9 mouse cellular contexts compared by ENCODE assay signal in the genomic region with DNA sequence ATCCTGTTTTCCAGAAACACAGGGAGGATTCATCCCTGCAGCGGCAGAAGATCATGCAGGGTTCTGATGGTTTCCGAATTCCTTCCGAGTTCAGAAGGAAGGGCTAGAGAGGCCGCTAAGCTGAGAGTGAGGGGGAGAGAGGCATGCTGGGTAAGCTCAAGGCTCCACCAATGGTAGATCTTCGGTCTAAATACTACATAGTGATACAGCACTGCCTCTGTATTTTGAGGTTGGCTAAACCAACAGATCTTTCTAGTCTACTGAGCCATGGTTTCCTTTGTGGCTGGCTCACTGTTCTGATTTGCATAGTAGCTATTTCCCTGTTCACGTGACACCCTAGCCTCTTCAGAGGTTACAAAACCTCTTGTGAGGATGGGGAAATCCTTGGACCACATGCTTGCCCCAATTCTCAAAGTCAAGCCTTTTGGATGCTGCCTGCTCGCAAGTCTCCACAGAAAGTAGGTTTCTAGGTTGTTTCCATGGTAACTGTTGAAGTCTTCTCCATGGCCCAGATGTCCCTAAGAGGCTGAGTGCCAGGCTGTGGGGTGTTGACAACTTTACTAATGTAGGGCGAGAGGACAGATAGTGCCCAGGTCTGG. TPM values are rescaled to one million over a fixed set of nuclear protein-coding genes. Genes with fewer than 3 reads are reported as not detected.
DNase-seq lines count a peak whose midpoint lies in the region; ATAC-seq and TF ChIP-seq lines count a peak whose summit lies in the region.
"Had no signal": no experiment of that assay in that cellular context is flagged by ENCODE, and none has a peak within 500 bp of the region (broad histone marks: within the 10 kb centered on the region; RNA-seq: fewer than 3 reads in every experiment).

No protein-coding gene starts in this region.

- no peaks in the 10 kb centered on the region for H3K36me3 ChIP-seq in testis, adult 2 months (ENCODE audit: control insufficient read depth, insufficient read depth, low read length)

- 0 out of 2 replicates have a peak overlapping the region, but pooled peaks have one; percentile 42 for H3K27ac ChIP-seq in testis, adult 2 months (ENCODE audit: control insufficient read depth, insufficient read depth, low read depth, low read length)

- no peaks in the 10 kb centered on the region for H3K27me3 ChIP-seq in testis, adult 2 months (ENCODE audit: control insufficient read depth, insufficient read depth, low read length)

- peak overlapping the region; percentile 5 for H3K4me3 ChIP-seq in testis, adult 2 months (ENCODE audit: control insufficient read depth, low read depth, low read length)
- H3K4me3 ChIP-seq: erythroblast, embryonic 14.5 days had no signal

- peaks cover 16% of the 10 kb centered on the region for H3K4me1 ChIP-seq in testis, adult 2 months (ENCODE audit: control insufficient read depth, insufficient read depth, low read length)

- no peak for TF ChIP-seq CTCF in testis, adult 2 months (IDR thresholded peaks at IDR 0.05; ENCODE audit: control insufficient read depth, insufficient read depth, insufficient replicate concordance, low read depth, low read length)

- no peak for DNase-seq in testis, postnatal 14 days (ENCODE audit: low spot score)
- DNase-seq in left cerebral cortex, postnatal 25 days (ENCODE audit: low spot score in 2 of 2), result peak; percentile 48 to 88
- DNase-seq in thymus, postnatal 4 days, result peak; percentile 23
- no peak for DNase-seq in heart, adult 18-20 months
- no peak for DNase-seq in adipocyte (ENCODE audit: low spot score)

- intact Hi-C loops in left cerebral cortex, postnatal 25 days (cut with DNase I), result loop anchor here (10.0 kb wide), 1 partner anchor 185 kb away; no protein-coding TSS in a partner anchor

- no peak for TF ChIP-seq POLR2A in testis, adult 2 months (IDR thresholded peaks at IDR 0.05; ENCODE audit: control insufficient read depth, low read depth, low read length)

- peak; percentile 60 for ATAC-seq in common myeloid progenitor, adult 5-6 weeks (replicated peaks; ENCODE audit: low read depth, poor library complexity, severe bottlenecking)

RNA-seq across cellular contexts. Expression of gene Krt28, which starts 4.8 kb away (rescaled TPM):
- polyA plus RNA-seq in testis, adult 2 months (2012; rRNA removed), result 0.11 and 0.25 TPM in 2 replicates
- total RNA-seq in common myeloid progenitor, adult 5-6 weeks (2017), result not detected in 2 replicates
- under 1 TPM in 1 of 2 experiments, not detected in 1; 0.34 TPM for total RNA-seq in left cerebral cortex, postnatal 25 days (2021)
- total RNA-seq in heart, adult 18-20 months (2021), result not detected
- polyA plus RNA-seq: erythroblast, embryonic 14.5 days had no signal

RNA-seq across cellular contexts. Expression of gene Krt27, which starts 19.0 kb away (rescaled TPM):
- polyA plus RNA-seq in testis, adult 2 months (2012; rRNA removed), result not detected in 2 replicates
- total RNA-seq in common myeloid progenitor, adult 5-6 weeks (2017), result not detected in 2 replicates
- not detected for total RNA-seq in left cerebral cortex, postnatal 25 days (2021)
- not detected for total RNA-seq in heart, adult 18-20 months (2021)
- polyA plus RNA-seq: erythroblast, embryonic 14.5 days; lung, embryonic 16.5 days had no signal

RNA-seq across cellular contexts. Expression of gene Krt10, which starts 19.2 kb away (rescaled TPM):
- 1.8 TPM in 2 replicates for polyA plus RNA-seq in testis, adult 2 months (2012; rRNA removed)
- total RNA-seq in common myeloid progenitor, adult 5-6 weeks (2017), result 0.50 TPM in 1 of 2 replicates, not detected in the other
- 10 to 100 TPM; 10.6 to 11.7 TPM for total RNA-seq in left cerebral cortex, postnatal 25 days (2021)
- total RNA-seq in heart, adult 18-20 months (2021), result 1 to 10 TPM; 4.1 to 5.1 TPM

RNA-seq across cellular contexts. Expression of gene Krt26, which starts 32.2 kb away (rescaled TPM):
- 0.05 and 0.12 TPM in 2 replicates for polyA plus RNA-seq in testis, adult 2 months (2012; rRNA removed)
- total RNA-seq in common myeloid progenitor, adult 5-6 weeks (2017), result not detected in 2 replicates
- total RNA-seq in left cerebral cortex, postnatal 25 days (2021), result not detected
- not detected for total RNA-seq in heart, adult 18-20 months (2021)
- polyA plus RNA-seq: erythroblast, embryonic 14.5 days; lung, embryonic 16.5 days had no signal

RNA-seq across cellular contexts. Expression of gene Krt25, which starts 47.2 kb away (rescaled TPM):
- not detected in 2 replicates for polyA plus RNA-seq in testis, adult 2 months (2012; rRNA removed)
- total RNA-seq in common myeloid progenitor, adult 5-6 weeks (2017), result not detected in 2 replicates
- total RNA-seq in left cerebral cortex, postnatal 25 days (2021), result not detected
- total RNA-seq in heart, adult 18-20 months (2021), result not detected
- polyA plus RNA-seq: erythroblast, embryonic 14.5 days; lung, embryonic 16.5 days had no signal

Comparison
In these comparisons a context has a peak if more than half of its experiments do, and no peak if none do; other contexts are left out.
1. DNase-seq: peak in left cerebral cortex, postnatal 25 days (2 of 2) and thymus, postnatal 4 days (single experiment); none in testis, postnatal 14 days (single experiment), heart, adult 18-20 months (0 of 2) and adipocyte (single experiment).